Mouse (Mus musculus) stomach, embryonic 14.5 days (tissue): ENCODE measurements around the gene 0610009B22Rik. TPM values are rescaled to one million over a fixed set of nuclear protein-coding genes. Genes with fewer than 3 reads are reported as not detected.
"Not testable (repeated sequence)": the region's sequence is repeated elsewhere in the genome, so short reads cannot be mapped to it uniquely, and the experiment has no call there.

Source experiments
- ATAC-seq: fragments of 200-750 bp; cut with Nextera tagmentation; 2 replicates; pipeline ENCODE4 v1.8.0; 2017; ENCODE audit warnings: low read depth, moderate TSS enrichment; ENCODE audit not compliant: insufficient number of reproducible peaks, insufficient read depth, low FRiP score
- H3K27ac ChIP-seq: fragments of 300-500 bp; sonication (generic); 2 replicates; pipeline ENCODE4 v1.5.1; 2014; ENCODE audit warnings: mild to moderate bottlenecking, low read length, moderate library complexity, mixed read lengths
- H3K27me3 ChIP-seq: fragments of 300-500 bp; sonication (generic); 2 replicates; pipeline ENCODE4 v1.6.1; 2014; ENCODE audit warnings: low read length, control low read depth, mixed read lengths; ENCODE audit not compliant: control insufficient read depth, insufficient read depth
- H3K36me3 ChIP-seq: fragments of 300-500 bp; sonication (generic); 2 replicates; pipeline ENCODE4 v1.6.1; 2014; ENCODE audit warnings: mild to moderate bottlenecking, control low read depth, low read length, moderate library complexity, mixed read lengths; ENCODE audit not compliant: control insufficient read depth, insufficient read depth
- H3K4me1 ChIP-seq: fragments of 300-500 bp; sonication (generic); 2 replicates; pipeline ENCODE4 v1.6.1; 2014; ENCODE audit warnings: low read length, control low read depth, mixed read lengths; ENCODE audit not compliant: control insufficient read depth, insufficient read depth
- H3K4me2 ChIP-seq: fragments of 300-500 bp; sonication (generic); replicated peaks from 2 replicates; pipeline ENCODE4 v1.6.1; 2014; ENCODE audit warnings: low read depth, low read length, control low read depth
- H3K4me3 ChIP-seq: fragments of 300-500 bp; sonication (generic); 2 replicates; pipeline ENCODE4 v1.5.1; 2014; ENCODE audit warnings: low read depth, low read length, control low read depth
- H3K9ac ChIP-seq: fragments of 300-500 bp; sonication (generic); replicated peaks from 2 replicates; pipeline ENCODE4 v1.6.1; 2014; ENCODE audit warnings: low read depth, mild to moderate bottlenecking, control low read depth, low read length, moderate library complexity, mixed read lengths
- H3K9me3 ChIP-seq: fragments of 300-500 bp; sonication (generic); 2 replicates; pipeline ENCODE4 v1.6.1; 2016; ENCODE audit warnings: low read depth, low read length, control low read depth; ENCODE audit not compliant: control insufficient read depth
- WGBS: fragments of 180-500 bp; shearing (Covaris S2); extraction: QIAGEN DNeasy Blood & Tissue Kit; methylation state at CpG from one replicate; pipeline ENCODE4 v1.1.7; 2014; 5-methylcytosine and 5-hydroxymethylcytosine counted together
- polyA plus RNA-seq: library from polyadenylated mRNA; unstranded; fragments of >200 nt; fragmentation: Nextera tagmentation; extraction: Ambion mirVana; gene quantifications from 2 replicates; pipeline ENCODE4 v1.2.1, GENCODE M21; 2014

The 0610009B22Rik gene
- 78.1 and 89.0 TPM in 2 replicates for polyA plus RNA-seq

DNA sequence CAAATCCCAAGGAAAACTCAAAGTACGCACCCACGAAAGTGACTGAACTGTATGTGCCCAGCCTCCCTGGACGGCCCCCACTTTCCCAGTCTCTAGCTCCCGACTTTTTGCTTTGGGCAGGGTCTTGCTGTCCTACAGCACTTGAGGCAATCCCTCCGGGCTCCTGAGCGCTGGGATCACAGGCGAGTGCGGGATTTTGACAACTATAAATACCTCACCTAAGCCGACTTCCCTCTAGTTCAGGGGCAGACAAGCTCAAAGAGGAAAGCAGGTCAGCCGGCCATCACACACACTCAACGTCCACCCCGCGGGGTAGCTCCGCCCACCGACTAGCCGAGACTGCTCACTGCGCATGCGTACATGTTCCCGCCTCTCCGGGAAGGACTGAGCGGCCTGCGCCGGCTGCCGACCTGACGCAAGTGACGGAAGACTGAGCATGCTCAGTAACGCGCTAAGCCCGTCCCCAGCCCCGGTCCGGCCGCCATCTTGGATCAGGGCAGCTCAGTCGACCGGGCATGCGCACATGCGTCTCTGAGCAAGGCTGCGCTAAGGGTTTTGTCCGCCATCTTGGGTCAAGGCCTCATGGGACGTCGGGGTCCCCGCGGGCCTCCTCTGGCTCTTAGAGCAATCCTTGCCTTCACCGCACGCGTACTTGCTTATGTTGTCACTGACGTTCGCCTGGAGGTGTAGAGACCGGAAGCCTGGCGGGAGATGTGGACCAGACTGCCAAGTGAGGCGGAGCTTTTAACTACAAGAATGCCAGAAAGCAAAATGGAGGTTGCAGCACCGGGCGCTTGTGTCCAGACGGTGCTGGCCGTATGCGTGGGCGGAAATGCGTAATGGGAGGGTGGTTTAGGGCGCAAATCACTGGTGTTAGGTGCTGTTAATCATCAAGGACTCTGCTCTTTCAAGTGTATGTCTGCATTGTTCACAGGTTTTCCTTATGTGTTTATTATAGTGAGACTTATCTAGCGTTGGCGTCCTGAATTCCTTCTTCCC is at the start of gene 0610009B22Rik:
Gene 0610009B22Rik, minus strand, starts transcription at position 545 of the 999 bp plus-strand sequence.
- Histone ChIP-seq H3K27ac (peak within 1 kb of the TSS; percentile 100), H3K9me3 (no peaks in the 10 kb centered on the region), H3K9ac (peak within 1 kb of the TSS; percentile 63), H3K4me3 (peak within 1 kb of the TSS; percentile 56), H3K4me2 (peak within 1 kb of the TSS; percentile 67), H3K36me3 (peaks cover 4% of the 10 kb centered on the region; the same call in 1 of the 2 replicates), H3K4me1 (peaks cover 6% of the 10 kb centered on the region; the same call in 1 of the 2 replicates), H3K27me3 (no peaks in the 10 kb centered on the region)
- WGBS, result under 1% methylated on average over 60 of the region's 60 CpGs
- ATAC-seq, result peak; percentile 99

DNA sequence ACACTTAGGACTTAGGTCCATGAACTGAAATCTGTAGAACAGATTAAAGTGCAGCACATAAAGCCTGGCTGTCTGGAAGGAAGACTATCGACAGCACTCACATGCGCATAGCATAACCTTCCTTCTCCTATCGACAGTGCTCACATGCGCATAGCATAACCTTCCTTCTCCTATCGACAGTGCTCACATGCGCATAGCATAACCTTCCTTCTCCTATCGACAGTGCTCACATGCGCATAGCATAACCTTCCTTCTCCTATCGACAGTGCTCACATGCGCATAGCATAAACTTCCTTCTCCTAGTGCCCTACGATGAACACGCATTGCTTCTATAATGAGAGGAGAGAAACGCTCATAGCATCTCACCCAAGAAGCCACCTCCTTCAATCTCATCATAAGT is 45.5 kb upstream of the 0610009B22Rik start:
- H3K27ac ChIP-seq, H3K4me3 ChIP-seq, H3K4me2 ChIP-seq, H3K9ac ChIP-seq, H3K4me1 ChIP-seq, ATAC-seq, H3K27me3 ChIP-seq, H3K9me3 ChIP-seq: not testable (repeated sequence)
- 95% methylated on average over 12 of the region's 13 CpGs for WGBS
- peaks cover 34% of the 10 kb centered on the region for H3K36me3 ChIP-seq

DNA sequence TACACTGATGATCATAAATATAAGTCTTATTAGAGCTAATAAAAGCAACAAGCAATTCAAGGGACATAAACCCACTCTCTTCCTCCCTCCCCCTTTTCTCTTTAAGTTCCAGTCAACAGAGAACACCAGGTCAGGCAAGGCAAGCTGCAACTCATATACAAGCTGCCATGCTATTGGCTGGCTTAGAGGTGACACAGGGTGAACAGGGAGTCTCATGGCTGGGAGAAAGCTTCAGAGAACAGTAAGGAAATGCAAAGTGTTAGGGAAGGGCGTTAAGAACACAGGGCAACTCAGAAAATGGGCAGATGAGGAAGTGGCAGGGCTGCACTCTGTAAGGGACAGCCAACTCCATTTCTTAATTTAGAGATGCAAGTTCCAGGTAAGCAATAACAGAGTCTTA is 44.2 kb upstream of the 0610009B22Rik start:
- Histone ChIP-seq H3K4me2 (no peak overlapping the region), H3K27me3 (no peaks in the 10 kb centered on the region), H3K9ac (no peak overlapping the region), H3K27ac (no peak overlapping the region), H3K4me3 (no peak overlapping the region), H3K9me3 (no peaks in the 10 kb centered on the region), H3K36me3 (peaks cover 32% of the 10 kb centered on the region), H3K4me1 (no peaks in the 10 kb centered on the region)
- WGBS, result 74% methylated on average over 1 of the region's 1 CpGs
- ATAC-seq, result no peak

DNA sequence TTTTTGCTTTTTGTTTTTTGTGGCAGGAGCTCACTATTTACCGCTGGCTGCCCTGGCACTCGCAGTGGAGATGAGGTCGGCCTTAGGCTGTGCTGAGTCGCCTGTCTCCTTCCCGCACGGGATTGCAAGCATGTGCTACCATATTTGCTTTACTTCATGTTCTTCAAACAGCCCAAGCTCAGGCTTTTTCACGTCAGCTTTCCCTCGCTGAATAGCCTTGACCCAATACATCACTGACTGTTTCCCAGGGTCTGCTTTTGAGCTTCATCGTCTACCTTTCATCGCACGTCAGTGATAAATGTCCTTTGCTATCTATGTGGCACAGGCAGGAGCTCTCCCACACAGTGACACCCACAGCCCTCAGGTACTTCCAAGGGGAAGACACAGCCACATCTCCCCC is 32.4 kb upstream of the 0610009B22Rik start:
- no peak overlapping the region for H3K4me2 ChIP-seq
- no peaks in the 10 kb centered on the region for H3K9me3 ChIP-seq
- H3K9ac ChIP-seq, result no peak overlapping the region
- H3K4me1 ChIP-seq, result no peaks in the 10 kb centered on the region
- no peak for ATAC-seq
- no peaks in the 10 kb centered on the region for H3K27me3 ChIP-seq
- peaks cover 38% of the 10 kb centered on the region for H3K36me3 ChIP-seq
- WGBS, result 90% methylated on average over 11 of the region's 11 CpGs
- H3K4me3 ChIP-seq, result no peak overlapping the region
- no peak overlapping the region for H3K27ac ChIP-seq

DNA sequence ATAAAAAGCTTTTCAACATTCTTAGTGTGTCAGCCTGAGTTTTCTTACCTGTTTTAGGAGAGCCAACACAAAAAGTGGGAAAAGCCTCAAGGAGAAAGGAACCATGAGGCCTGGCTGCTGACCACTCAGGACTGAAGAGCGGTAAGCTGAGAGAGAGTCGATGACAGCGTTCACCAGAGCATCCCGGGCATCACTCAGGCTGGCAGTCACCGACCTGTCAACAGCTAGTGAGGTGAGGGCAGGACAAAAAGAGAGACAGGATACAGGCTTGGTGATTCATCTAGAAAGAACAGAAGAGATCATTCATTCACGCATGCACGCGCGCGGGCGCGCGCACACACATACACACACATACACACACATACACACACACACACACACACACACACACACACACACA is 18.4 kb upstream of the 0610009B22Rik start:
- WGBS, result 92% methylated on average over 11 of the region's 13 CpGs
- Histone ChIP-seq H3K27ac (no peak overlapping the region), H3K4me1 (no peaks in the 10 kb centered on the region), H3K4me2 (no peak overlapping the region), H3K27me3 (no peaks in the 10 kb centered on the region), H3K9me3 (no peaks in the 10 kb centered on the region), H3K9ac (no peak overlapping the region), H3K36me3 (peaks cover 54% of the 10 kb centered on the region), H3K4me3 (no peak overlapping the region)
- ATAC-seq, result no peak

DNA sequence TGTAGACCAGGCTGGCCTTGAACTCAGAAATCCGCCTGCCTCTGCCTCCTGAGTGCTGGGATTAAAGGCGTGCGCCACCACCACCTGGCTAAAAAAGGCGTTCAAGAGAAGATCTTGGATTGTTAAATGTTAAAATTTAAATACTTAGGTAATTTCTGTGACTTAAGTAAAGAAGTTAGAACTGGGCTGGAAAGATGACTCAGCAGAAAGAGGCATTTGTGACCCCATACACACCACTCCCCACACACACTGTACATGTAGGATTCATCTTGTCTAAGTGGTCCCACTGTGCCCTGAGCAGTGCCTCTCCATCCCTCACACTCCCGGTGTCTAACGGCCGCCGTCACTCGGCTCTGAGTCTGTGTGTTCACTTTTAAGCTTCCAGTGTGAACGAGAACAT is 17.8 kb upstream of the 0610009B22Rik start:
- Histone ChIP-seq H3K4me3 (no peak overlapping the region), H3K4me1 (no peaks in the 10 kb centered on the region), H3K27me3 (no peaks in the 10 kb centered on the region), H3K9ac (no peak overlapping the region), H3K4me2 (no peak overlapping the region), H3K36me3 (peaks cover 49% of the 10 kb centered on the region), H3K9me3 (no peaks in the 10 kb centered on the region), H3K27ac (no peak overlapping the region)
- WGBS, result 93% methylated on average over 9 of the region's 10 CpGs
- no peak for ATAC-seq

DNA sequence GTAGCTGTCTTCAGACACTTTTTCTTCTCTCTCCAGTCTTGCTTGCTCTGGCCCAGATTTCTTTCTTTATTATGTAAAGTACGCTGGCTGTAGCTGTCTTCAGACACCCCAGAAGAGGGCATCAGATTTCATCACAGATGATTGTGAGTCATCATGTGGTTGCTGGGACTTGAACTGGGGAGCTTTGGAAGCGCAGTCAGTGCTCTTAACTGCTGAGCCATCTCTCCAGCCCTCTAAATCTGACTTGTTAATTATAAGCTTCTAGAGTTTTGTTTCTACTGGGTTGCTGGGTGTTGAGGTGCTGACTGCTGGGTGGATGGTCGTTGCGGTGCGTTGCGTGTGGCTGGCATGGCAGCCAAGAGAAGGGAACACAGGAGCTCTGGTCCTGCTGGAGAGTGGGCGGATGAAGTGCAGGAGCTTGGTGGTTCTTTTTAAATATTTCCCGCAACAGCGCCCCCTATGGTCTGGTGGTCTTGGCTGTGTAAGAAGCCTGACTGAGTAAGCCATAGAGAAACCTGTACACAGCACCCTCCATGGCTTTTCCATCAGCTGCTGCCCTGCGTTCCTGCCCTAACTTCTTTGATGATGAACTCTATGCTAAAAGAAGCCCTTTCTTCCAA is 14.8 kb upstream of the 0610009B22Rik start:
- no peak for ATAC-seq
- H3K4me1 ChIP-seq, result no peaks in the 10 kb centered on the region
- no peak overlapping the region for H3K9ac ChIP-seq
- no peaks in the 10 kb centered on the region for H3K9me3 ChIP-seq
- 70% methylated on average over 10 of the region's 10 CpGs for WGBS
- no peaks in the 10 kb centered on the region for H3K27me3 ChIP-seq
- no peak overlapping the region for H3K4me2 ChIP-seq
- peaks cover 52% of the 10 kb centered on the region for H3K36me3 ChIP-seq
- H3K4me3 ChIP-seq, result no peak overlapping the region
- H3K27ac ChIP-seq, result no peak overlapping the region

DNA sequence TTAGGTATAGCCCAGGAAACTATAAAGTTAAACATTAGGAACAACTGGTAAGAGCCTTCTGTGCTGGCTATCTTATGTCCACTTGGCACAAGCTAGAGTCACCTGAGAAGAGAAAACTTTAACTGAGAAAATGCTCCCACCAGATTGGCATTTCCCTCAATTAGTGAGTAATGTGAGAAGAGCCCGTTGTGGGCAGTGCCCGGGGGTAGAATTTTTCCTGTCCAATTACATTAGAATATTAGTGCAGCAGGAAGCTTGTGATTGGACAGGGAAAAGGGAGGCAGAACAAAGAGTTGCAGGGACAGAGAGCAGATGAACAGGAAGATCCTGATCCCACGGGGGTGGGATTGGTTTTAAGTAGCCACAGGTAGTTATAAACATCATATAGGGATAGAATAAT is 14.2 kb upstream of the 0610009B22Rik start:
- Histone ChIP-seq H3K4me3 (no peak overlapping the region), H3K27me3 (no peaks in the 10 kb centered on the region), H3K9ac (no peak overlapping the region), H3K27ac (no peak overlapping the region), H3K9me3 (no peaks in the 10 kb centered on the region), H3K4me2 (no peak overlapping the region), H3K36me3 (peaks cover 49% of the 10 kb centered on the region), H3K4me1 (no peaks in the 10 kb centered on the region)
- WGBS, result 76% methylated on average over 3 of the region's 3 CpGs
- ATAC-seq, result no peak
